Mouse (Mus musculus): Measurements from ENCODE around the gene Osgin1. TPM values are rescaled to one million over a fixed set of nuclear protein-coding genes. Genes with fewer than 3 reads are reported as not detected.
A peak's percentile ranks its signal among the peaks of the same experiment; 100 is the strongest.

Gene Osgin1
- polyA plus RNA-seq, 1 experiment from 2014 or later: 138 TPM

DNA sequence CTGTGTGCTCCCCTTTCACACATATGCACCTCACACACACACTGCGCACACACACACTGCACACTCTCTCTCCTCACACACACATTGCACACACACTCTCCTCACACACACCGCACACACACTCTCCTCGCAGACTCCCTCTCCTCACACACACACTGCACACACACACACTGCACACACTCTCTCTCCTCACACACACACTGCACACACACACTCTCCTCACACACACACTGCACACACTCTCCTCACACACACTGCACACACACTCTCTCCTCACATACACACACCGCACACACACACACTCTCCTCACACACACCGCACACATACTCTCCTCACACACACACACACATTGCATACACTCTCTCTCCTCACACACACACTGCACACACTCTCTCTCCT, 29.3 kb upstream of the Osgin1 start:
- H3K27me3 ChIP-seq (ENCODE audit: insufficient read depth, low read length): no peaks in the 10 kb centered on the region
- ATAC-seq (no peak), DNase-seq (no peak)
- H3K4me3 ChIP-seq (ENCODE audit: low read depth, low read length): no peak overlapping the region
- peaks cover 44% of the 10 kb centered on the region for H3K36me3 ChIP-seq (replicated peaks; ENCODE audit: insufficient read depth, low read length)
- no peak overlapping the region for H3K9ac ChIP-seq (replicated peaks)
- no peaks in the 10 kb centered on the region for H3K9me3 ChIP-seq (ENCODE audit: low read length)
- WGBS (ENCODE audit: insufficient replicate concordance): 90% methylated on average over 5 of the region's 5 CpGs
- no peak overlapping the region for H3K4me2 ChIP-seq (ENCODE audit: low read depth, low read length)
- no peak overlapping the region for H3K27ac ChIP-seq (ENCODE audit: low read depth)
- TF ChIP-seq CTCF (IDR thresholded peaks at IDR 0.05; ENCODE audit: low read depth) (no peak), EP300 (IDR thresholded peaks at IDR 0.05; ENCODE audit: low read depth) (no peak)
- 0 out of 2 replicates have a peak, but pooled peaks cover 5% of the 10 kb centered on the region for H3K4me1 ChIP-seq (ENCODE audit: insufficient read depth)

GRCm38 (mm10) chr8:119408311-119408710, 25.6 kb upstream of the Osgin1 start:
- 82% methylated on average over 8 of the region's 8 CpGs for WGBS (ENCODE audit: insufficient replicate concordance)

GRCm38 (mm10) chr8:119412037-119412734, 21.7 kb upstream of the Osgin1 start:
- peaks cover 34% of the 10 kb centered on the region for H3K36me3 ChIP-seq (replicated peaks; ENCODE audit: insufficient read depth, low read length)
- no peaks in the 10 kb centered on the region for H3K27me3 ChIP-seq (ENCODE audit: insufficient read depth, low read length)
- H3K4me1 ChIP-seq (ENCODE audit: insufficient read depth): peaks cover 9% of the 10 kb centered on the region
- DNase-seq: no peak
- WGBS (ENCODE audit: insufficient replicate concordance): 55% methylated on average over 10 of the region's 10 CpGs
- no peaks in the 10 kb centered on the region for H3K9me3 ChIP-seq (ENCODE audit: low read length)
- TF ChIP-seq EP300 (IDR thresholded peaks at IDR 0.05; ENCODE audit: low read depth) (no peak), CTCF (IDR thresholded peaks at IDR 0.05; ENCODE audit: low read depth) (peak; percentile 46)
- peak overlapping the region; percentile 20 for H3K27ac ChIP-seq (ENCODE audit: low read depth)
- no peak overlapping the region for H3K9ac ChIP-seq (replicated peaks)
- ATAC-seq: peak; percentile 18
- peak overlapping the region; percentile 61 for H3K4me2 ChIP-seq (ENCODE audit: low read depth, low read length)
- H3K4me3 ChIP-seq (ENCODE audit: low read depth, low read length): no peak overlapping the region

More at GRCm38 (mm10) chr8:119408311-119408710, 25.6 kb upstream of the Osgin1 start:
- DNase-seq (no peak), ATAC-seq (no peak)
- Histone ChIP-seq H3K4me2 (ENCODE audit: low read depth, low read length) (no peak overlapping the region), H3K4me3 (ENCODE audit: low read depth, low read length) (no peak overlapping the region), H3K9me3 (ENCODE audit: low read length) (no peaks in the 10 kb centered on the region), H3K4me1 (ENCODE audit: insufficient read depth) (peaks cover 9% of the 10 kb centered on the region), H3K9ac (replicated peaks) (no peak overlapping the region), H3K27me3 (ENCODE audit: insufficient read depth, low read length) (no peaks in the 10 kb centered on the region), H3K27ac (ENCODE audit: low read depth) (no peak overlapping the region), H3K36me3 (replicated peaks; ENCODE audit: insufficient read depth, low read length) (peaks cover 45% of the 10 kb centered on the region)
- TF ChIP-seq EP300 (IDR thresholded peaks at IDR 0.05; ENCODE audit: low read depth) (no peak), CTCF (IDR thresholded peaks at IDR 0.05; ENCODE audit: low read depth) (no peak)

DNA sequence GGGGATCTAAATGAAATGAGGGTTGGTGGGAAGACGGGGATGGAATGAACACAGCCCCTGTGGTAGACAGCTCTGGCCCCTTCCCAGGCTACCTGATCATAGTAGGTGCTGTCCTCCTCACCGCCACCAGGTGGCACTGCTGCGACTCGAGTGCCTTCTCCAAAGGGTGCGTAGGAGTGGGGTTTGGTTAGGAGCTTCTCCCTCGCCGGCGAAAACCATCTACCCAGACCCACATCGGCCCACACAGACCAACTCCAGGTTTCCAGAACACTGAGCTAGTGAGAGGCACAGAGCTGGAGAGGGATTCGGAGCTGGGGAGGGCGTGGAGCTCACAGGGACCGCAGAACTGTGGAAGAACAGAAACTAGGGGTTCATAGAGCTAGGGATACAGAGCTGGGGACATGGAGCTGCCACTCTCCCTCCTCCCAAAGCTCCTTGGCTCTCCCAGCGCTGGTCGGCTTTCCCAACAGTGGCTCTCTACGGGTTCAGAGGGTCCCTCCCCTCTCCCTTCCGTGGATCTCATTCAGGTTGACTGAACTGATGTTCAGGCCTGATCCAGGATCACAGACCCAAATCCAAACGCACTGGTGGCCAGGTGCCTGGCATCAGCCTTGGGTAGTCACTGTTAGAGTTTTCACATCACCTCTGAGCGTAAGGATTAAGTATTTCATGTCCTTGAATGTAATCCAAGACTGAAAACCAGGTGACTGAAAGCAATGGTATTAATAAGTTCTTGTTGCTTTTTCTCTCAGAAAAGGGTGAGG, 21.0 kb upstream of the Osgin1 start:
- TF ChIP-seq CTCF (IDR thresholded peaks at IDR 0.05; ENCODE audit: low read depth) (peak; percentile 97), EP300 (IDR thresholded peaks at IDR 0.05; ENCODE audit: low read depth) (no peak)
- Histone ChIP-seq H3K4me1 (ENCODE audit: insufficient read depth) (peaks cover 9% of the 10 kb centered on the region), H3K9me3 (ENCODE audit: low read length) (no peaks in the 10 kb centered on the region), H3K9ac (replicated peaks) (0 out of 2 replicates have a peak overlapping the region, but pooled peaks have one; percentile 53), H3K27ac (ENCODE audit: low read depth) (peak overlapping the region; percentile 20), H3K4me2 (ENCODE audit: low read depth, low read length) (peak overlapping the region; percentile 61), H3K4me3 (ENCODE audit: low read depth, low read length) (no peak overlapping the region), H3K27me3 (ENCODE audit: insufficient read depth, low read length) (no peaks in the 10 kb centered on the region), H3K36me3 (replicated peaks; ENCODE audit: insufficient read depth, low read length) (peaks cover 27% of the 10 kb centered on the region)
- 14% methylated on average over 18 of the region's 18 CpGs for WGBS (ENCODE audit: insufficient replicate concordance)
- ATAC-seq (peak; percentile 74), DNase-seq (peak; percentile 85)

DNA sequence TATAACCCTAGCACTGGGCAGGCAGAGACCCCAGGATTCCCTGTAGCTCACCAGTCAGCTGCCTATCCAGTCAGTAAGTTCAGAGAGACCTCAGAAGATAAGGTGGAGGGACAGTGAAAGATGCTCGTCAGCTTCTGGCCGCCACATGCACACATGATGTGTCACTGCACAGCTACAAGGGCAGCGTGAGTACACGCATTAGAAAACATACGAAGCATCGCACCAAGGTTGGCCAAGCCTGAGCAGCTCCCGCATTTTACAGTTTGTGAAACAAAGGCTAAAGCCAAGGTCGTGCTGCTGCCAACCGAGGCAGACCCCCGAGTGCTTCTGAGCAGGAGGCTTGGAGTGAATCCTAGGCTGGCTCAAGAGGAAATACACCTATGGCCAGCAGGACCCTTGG, 20.3 kb upstream of the Osgin1 start:
- Histone ChIP-seq H3K9ac (replicated peaks) (no peak overlapping the region), H3K27ac (ENCODE audit: low read depth) (no peak overlapping the region), H3K4me3 (ENCODE audit: low read depth, low read length) (no peak overlapping the region), H3K4me1 (ENCODE audit: insufficient read depth) (peaks cover 9% of the 10 kb centered on the region), H3K27me3 (ENCODE audit: insufficient read depth, low read length) (no peaks in the 10 kb centered on the region), H3K4me2 (ENCODE audit: low read depth, low read length) (no peak overlapping the region), H3K9me3 (ENCODE audit: low read length) (no peaks in the 10 kb centered on the region), H3K36me3 (replicated peaks; ENCODE audit: insufficient read depth, low read length) (peaks cover 20% of the 10 kb centered on the region)
- WGBS (ENCODE audit: insufficient replicate concordance): 73% methylated on average over 10 of the region's 10 CpGs
- DNase-seq: no peak
- ATAC-seq: no peak
- TF ChIP-seq EP300 (IDR thresholded peaks at IDR 0.05; ENCODE audit: low read depth): no peak
- TF ChIP-seq CTCF (IDR thresholded peaks at IDR 0.05; ENCODE audit: low read depth): no peak

GRCm38 (mm10) chr8:119420318-119420717, 13.6 kb upstream of the Osgin1 start:
- H3K36me3 ChIP-seq (replicated peaks; ENCODE audit: insufficient read depth, low read length): no peaks in the 10 kb centered on the region
- peaks cover 58% of the 10 kb centered on the region for H3K4me1 ChIP-seq (ENCODE audit: insufficient read depth)
- TF ChIP-seq CTCF (IDR thresholded peaks at IDR 0.05; ENCODE audit: low read depth) (no peak), EP300 (IDR thresholded peaks at IDR 0.05; ENCODE audit: low read depth) (no peak)
- H3K4me3 ChIP-seq (ENCODE audit: low read depth, low read length): no peak overlapping the region
- ATAC-seq: no peak
- no peak overlapping the region for H3K27ac ChIP-seq (ENCODE audit: low read depth)
- no peaks in the 10 kb centered on the region for H3K9me3 ChIP-seq (ENCODE audit: low read length)
- DNase-seq: no peak
- H3K9ac ChIP-seq (replicated peaks): no peak overlapping the region
- no peaks in the 10 kb centered on the region for H3K27me3 ChIP-seq (ENCODE audit: insufficient read depth, low read length)
- no peak overlapping the region; the same call in 1 of the 2 replicates for H3K4me2 ChIP-seq (ENCODE audit: low read depth, low read length)
- 63% methylated on average over 7 of the region's 7 CpGs for WGBS (ENCODE audit: insufficient replicate concordance)
